Mouse (Mus musculus): ENCODE measurements around the gene Stip1.

DNA sequence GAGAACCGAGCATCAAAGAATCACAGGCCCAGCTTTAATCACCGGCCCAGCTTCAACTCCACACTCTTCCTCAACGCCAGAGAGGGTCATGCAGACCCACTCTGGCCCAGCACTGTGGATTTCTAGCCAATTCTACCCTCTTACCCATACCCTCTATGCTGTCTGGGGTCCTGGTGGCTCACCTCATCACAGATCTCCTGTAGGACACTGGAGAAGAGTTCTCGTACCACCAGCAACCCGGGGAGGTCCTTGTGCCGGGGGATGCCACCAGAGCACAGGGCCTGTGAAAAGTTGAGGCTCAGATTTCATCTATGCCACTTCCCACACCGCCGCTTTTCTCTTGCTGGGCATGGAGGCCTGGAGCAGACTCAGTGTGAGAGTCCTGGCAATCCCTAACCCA lies 45.3 kb downstream of the Stip1 start:
- TF ChIP-seq MAX (IDR thresholded peaks at IDR 0.05; ENCODE audit: low read length) (no peak), CTCF (conservative IDR thresholded peaks at IDR 0.05 in 1 of 2, IDR thresholded peaks at IDR 0.05 in 1 of 2; ENCODE audit: low read depth in 2 of 2, low read length in 2 of 2) (no peak), UBTF (IDR thresholded peaks at IDR 0.05; ENCODE audit: low read depth, low read length) (no peak), MAFK (IDR thresholded peaks at IDR 0.05; ENCODE audit: insufficient replicate concordance, low read length) (no peak), MAZ (IDR thresholded peaks at IDR 0.05; ENCODE audit: low read depth, low read length) (no peak)
